Mouse (Mus musculus) ES-Bruce4 (cell line): ENCODE results near the gene Asna1.

Experiments used
- CTCF ChIP-seq: IDR thresholded peaks from one replicate; pipeline ENCODE4 v1.8.1; 2011; ENCODE audit warnings: low read depth, low read length
- EP300 ChIP-seq: IDR thresholded peaks from 2 replicates; pipeline ENCODE4 v1.6.1; 2011; ENCODE audit warnings: low read depth, low read length; ENCODE audit not compliant: insufficient read depth
- POLR2A ChIP-seq: IDR thresholded peaks from one replicate; pipeline ENCODE4 v1.8.1; 2011; ENCODE audit warnings: low read length; ENCODE audit not compliant: insufficient read depth

GRCm38 (mm10) chr8:85007686-85008085, 17.4 kb downstream of the Asna1 start:
- peak; percentile 70 for TF ChIP-seq CTCF
- TF ChIP-seq EP300, result no peak
- no peak for TF ChIP-seq POLR2A
